Mouse (Mus musculus) kidney, embryonic 15.5 days (tissue): ENCODE results near the gene Cebpa. TPM values are rescaled to one million over a fixed set of nuclear protein-coding genes. Genes with fewer than 3 reads are reported as not detected.
A peak's percentile ranks its signal among the peaks of the same experiment; 100 is the strongest.

ENCODE experiments used
- ATAC-seq: fragments of 200-750 bp; cut with Nextera tagmentation; replicated peaks from 2 replicates; pipeline ENCODE4 v1.8.0; 2017; ENCODE audit warnings: moderate TSS enrichment; ENCODE audit not compliant: low FRiP score
- H3K27ac ChIP-seq: fragments of 300-500 bp; sonication (generic); 2 replicates; pipeline ENCODE4 v1.5.1; 2015; ENCODE audit warnings: mild to moderate bottlenecking, inconsistent platforms
- H3K27me3 ChIP-seq: fragments of 300-500 bp; sonication (generic); 2 replicates; pipeline ENCODE4 v1.6.1; 2015; ENCODE audit warnings: inconsistent platforms
- H3K36me3 ChIP-seq: fragments of 300-500 bp; sonication (generic); 2 replicates; pipeline ENCODE4 v1.6.1; 2015; ENCODE audit warnings: inconsistent platforms
- H3K4me1 ChIP-seq: fragments of 300-500 bp; sonication (generic); 2 replicates; pipeline ENCODE4 v1.6.1; 2015; ENCODE audit warnings: inconsistent platforms
- H3K4me2 ChIP-seq: fragments of 300-500 bp; sonication (generic); 2 replicates; pipeline ENCODE4 v1.6.1; 2015; ENCODE audit warnings: moderate library complexity, mild to moderate bottlenecking, inconsistent platforms
- H3K4me3 ChIP-seq: fragments of 300-500 bp; sonication (generic); replicated peaks from 2 replicates; pipeline ENCODE4 v1.5.1; 2015; ENCODE audit warnings: mild to moderate bottlenecking, inconsistent platforms
- H3K9ac ChIP-seq: fragments of 300-500 bp; sonication (generic); 2 replicates; pipeline ENCODE4 v1.6.1; 2015; ENCODE audit warnings: mild to moderate bottlenecking, inconsistent platforms
- H3K9me3 ChIP-seq: fragments of 300-500 bp; sonication (generic); replicated peaks from 2 replicates; pipeline ENCODE4 v1.6.1; 2016; ENCODE audit warnings: inconsistent platforms
- WGBS: fragments of 180-500 bp; shearing (Covaris S2); methylation state at CpG from one replicate; pipeline ENCODE4 v1.1.7; 2015; ENCODE audit warnings: mixed read lengths; 5-methylcytosine and 5-hydroxymethylcytosine counted together
- polyA plus RNA-seq: library from polyadenylated mRNA; unstranded; fragments of >200 nt; fragmentation: Nextera tagmentation; extraction: Ambion mirVana; gene quantifications from 2 replicates; pipeline ENCODE4 v1.2.1, GENCODE M21; 2015

Gene Cebpa
- polyA plus RNA-seq, 1 experiment from 2014 or later, result 1.3 TPM

GRCm38 (mm10) chr7:35134621-35135020 lies 15.5 kb downstream of the Cebpa start:
- 29% methylated on average over 5 of the region's 5 CpGs for WGBS
- no peak for ATAC-seq

DNA sequence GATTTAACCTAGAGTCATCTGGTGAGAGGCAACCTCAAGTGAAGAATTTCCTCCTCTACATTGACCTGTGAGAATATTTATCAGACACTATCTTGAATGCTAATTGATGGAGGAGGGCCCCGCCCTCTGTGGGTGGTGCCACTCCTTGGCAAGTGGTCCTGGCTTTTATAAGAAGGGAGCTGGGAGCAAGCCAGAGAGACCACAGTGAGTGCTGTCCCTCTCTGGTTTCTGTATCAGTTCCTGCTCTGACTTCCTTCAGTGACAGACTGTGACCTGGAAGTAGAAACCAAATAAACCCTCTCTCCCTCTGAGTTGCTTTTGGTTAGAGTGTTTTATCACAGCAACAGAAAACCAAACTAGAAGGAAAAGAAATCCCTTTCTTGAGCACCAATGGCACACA lies 18.4 kb downstream of the Cebpa start:
- ATAC-seq, result no peak
- no peak overlapping the region for H3K27ac ChIP-seq

More at GRCm38 (mm10) chr7:35134621-35135020, 15.5 kb downstream of the Cebpa start:
- no peak overlapping the region for H3K9ac ChIP-seq
- H3K27ac ChIP-seq, result no peak overlapping the region
- peaks cover 14% of the 10 kb centered on the region; the same call in 1 of the 2 replicates for H3K27me3 ChIP-seq
- 0 out of 2 replicates have a peak, but pooled peaks cover 6% of the 10 kb centered on the region for H3K4me1 ChIP-seq
- H3K4me3 ChIP-seq, result no peak overlapping the region
- no peak overlapping the region for H3K4me2 ChIP-seq
- no peaks in the 10 kb centered on the region for H3K36me3 ChIP-seq
- no peaks in the 10 kb centered on the region for H3K9me3 ChIP-seq

DNA sequence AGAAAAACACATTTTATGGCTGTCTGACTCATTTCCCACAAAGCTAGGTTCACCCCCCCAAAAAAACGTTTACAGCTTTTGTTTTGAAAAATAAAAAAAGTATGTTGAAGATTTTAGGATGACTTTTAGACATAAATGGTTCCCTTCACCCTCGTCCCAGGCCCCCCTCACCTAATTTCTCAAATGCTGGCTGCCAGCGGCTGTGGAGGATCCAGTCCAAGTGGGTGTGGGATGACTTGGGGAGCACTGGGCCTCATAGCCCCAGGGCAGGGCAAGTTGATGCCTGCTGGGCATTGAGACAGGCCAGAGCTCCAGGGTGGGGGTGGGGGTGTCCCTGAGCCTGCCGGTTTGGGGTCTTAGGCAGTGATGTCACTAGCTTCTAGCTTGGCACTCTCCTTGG lies 19.4 kb downstream of the Cebpa start:
- ATAC-seq, result no peak
- Histone ChIP-seq H3K9ac (no peak overlapping the region), H3K36me3 (no peaks in the 10 kb centered on the region), H3K4me3 (no peak overlapping the region), H3K27ac (no peak overlapping the region), H3K27me3 (peaks cover 10% of the 10 kb centered on the region; the same call in 1 of the 2 replicates), H3K9me3 (no peaks in the 10 kb centered on the region), H3K4me2 (no peak overlapping the region), H3K4me1 (peaks cover 24% of the 10 kb centered on the region)
- WGBS, result 61% methylated on average over 4 of the region's 4 CpGs

More for the DNA sequence above, 18.4 kb downstream of the Cebpa start:
- Histone ChIP-seq H3K27me3 (peaks cover 10% of the 10 kb centered on the region; the same call in 1 of the 2 replicates), H3K9me3 (no peaks in the 10 kb centered on the region), H3K4me3 (no peak overlapping the region), H3K4me2 (no peak overlapping the region), H3K9ac (no peak overlapping the region), H3K4me1 (peaks cover 23% of the 10 kb centered on the region), H3K36me3 (no peaks in the 10 kb centered on the region)
- 84% methylated on average over 1 of the region's 1 CpGs for whole genome bisulfite sequencing

DNA sequence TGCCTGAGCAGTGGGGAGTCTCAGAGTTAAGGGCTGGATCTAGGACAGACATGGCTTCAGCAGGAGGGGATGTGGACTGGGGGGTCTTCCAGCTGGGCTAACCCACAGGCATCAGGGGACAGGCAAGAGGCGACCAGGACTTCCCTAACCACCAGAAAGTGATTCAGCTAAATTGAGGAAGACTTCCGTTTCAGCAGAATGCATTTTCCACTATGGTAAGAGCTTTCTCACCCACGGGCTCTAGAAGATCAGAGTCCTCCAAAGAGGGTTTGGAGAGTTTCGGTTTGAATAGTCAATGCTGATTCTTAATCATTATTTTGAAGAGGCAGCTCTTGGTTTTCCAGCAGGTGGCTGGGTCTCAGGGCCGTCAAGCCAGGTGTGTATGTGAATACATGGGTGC lies 20.8 kb downstream of the Cebpa start:
- Histone ChIP-seq H3K4me3 (no peak overlapping the region), H3K27ac (no peak overlapping the region), H3K4me1 (peaks cover 32% of the 10 kb centered on the region), H3K27me3 (peaks cover 7% of the 10 kb centered on the region; the same call in 1 of the 2 replicates), H3K9me3 (no peaks in the 10 kb centered on the region), H3K9ac (no peak overlapping the region), H3K4me2 (no peak overlapping the region), H3K36me3 (no peaks in the 10 kb centered on the region)
- ATAC-seq, result no peak
- 90% methylated on average over 5 of the region's 5 CpGs for WGBS

DNA sequence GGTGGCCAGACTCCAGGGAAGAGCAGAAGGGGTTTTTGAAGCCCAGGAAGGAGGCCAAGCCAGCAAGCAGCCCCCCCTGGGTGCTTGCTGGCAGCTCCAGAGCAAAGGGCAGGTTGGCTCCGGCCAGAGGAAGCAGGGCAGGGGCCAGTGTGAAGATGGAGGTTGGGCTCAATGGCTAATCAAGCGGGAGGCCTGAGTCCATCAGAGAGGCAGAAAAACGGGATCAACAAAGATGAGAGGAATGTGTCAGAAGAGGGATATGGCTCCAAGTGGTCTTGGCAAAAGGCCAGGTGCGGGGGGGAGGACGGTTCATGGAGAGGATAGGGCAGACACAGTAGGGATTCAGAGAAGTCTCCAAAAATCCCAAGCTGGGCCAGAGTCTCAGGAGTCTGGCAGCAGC lies 22.4 kb downstream of the Cebpa start:
- H3K4me2 ChIP-seq, result no peak overlapping the region
- peaks cover 42% of the 10 kb centered on the region for H3K4me1 ChIP-seq
- no peak for ATAC-seq
- no peak overlapping the region for H3K4me3 ChIP-seq
- no peak overlapping the region for H3K27ac ChIP-seq
- 33% methylated on average over 5 of the region's 5 CpGs for WGBS
- H3K9ac ChIP-seq, result no peak overlapping the region
- no peaks in the 10 kb centered on the region for H3K9me3 ChIP-seq
- H3K36me3 ChIP-seq, result no peaks in the 10 kb centered on the region
- H3K27me3 ChIP-seq, result peaks cover 4% of the 10 kb centered on the region; the same call in 1 of the 2 replicates

DNA sequence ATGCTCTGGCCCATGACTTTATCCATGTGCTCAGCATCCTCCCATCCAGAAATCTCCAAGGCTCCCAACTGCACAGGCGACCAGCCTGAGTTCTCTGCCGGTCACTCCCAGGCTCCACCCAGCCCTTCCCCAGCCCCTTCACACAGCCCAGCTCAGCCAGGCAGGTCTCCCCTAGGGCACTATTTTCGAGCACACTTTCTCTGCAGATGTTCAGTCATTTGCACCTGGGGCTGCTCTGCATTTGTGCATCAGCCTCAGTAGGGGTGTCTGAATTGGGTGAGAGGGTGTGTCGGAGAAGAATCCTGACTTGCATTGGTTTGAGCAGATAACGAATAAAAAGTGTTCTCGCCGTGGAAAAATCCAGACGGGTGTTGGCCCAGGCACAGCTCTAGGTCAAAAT lies 23.4 kb downstream of the Cebpa start:
- H3K36me3 ChIP-seq, result no peaks in the 10 kb centered on the region
- no peak for ATAC-seq
- 77% methylated on average over 8 of the region's 8 CpGs for WGBS

DNA sequence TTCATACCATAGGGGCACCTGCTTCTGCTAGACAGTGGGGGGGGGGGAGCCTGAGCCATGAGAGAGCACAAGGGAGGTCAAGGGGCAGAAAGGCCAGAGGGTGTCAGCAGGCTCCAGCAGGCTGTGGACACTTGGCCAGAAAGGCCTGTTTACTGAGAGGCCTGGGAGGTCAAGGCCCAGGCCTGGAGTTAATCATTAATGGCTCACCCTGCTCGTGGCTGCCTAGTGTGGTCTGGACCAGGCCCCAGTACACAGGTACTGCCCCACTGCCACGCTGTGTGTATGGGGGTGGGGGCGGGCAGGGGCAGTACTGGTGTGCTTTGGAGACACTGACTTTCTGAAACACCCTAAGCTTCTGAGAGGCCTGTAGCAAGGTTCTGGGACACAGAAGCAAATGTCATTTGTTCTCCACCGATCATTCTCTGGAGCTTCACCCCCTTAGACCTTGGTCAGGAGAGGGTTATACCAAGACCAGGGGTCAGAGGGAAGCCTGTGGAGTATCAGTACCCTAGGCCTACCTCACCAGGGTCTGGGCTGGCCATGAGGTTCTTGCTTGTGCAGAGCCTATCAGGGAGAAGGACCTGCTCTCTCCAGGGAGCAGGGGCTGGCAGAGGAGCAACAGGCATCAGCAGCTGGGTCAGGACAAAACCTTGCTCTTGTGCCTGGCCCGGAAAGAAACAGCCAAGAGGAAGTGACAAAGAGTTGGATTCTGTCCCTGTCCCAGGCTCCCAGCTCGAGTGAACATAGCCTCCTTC lies 24.9 kb downstream of the Cebpa start:
- Histone ChIP-seq H3K4me3 (no peak overlapping the region), H3K4me2 (no peak overlapping the region), H3K36me3 (no peaks in the 10 kb centered on the region), H3K27me3 (no peaks in the 10 kb centered on the region), H3K27ac (no peak overlapping the region), H3K4me1 (peaks cover 45% of the 10 kb centered on the region), H3K9me3 (no peaks in the 10 kb centered on the region), H3K9ac (no peak overlapping the region)
- peak; percentile 81 for ATAC-seq
- 59% methylated on average over 6 of the region's 6 CpGs for WGBS

More for the DNA sequence above, 23.4 kb downstream of the Cebpa start:
- Histone ChIP-seq H3K27me3 (no peaks in the 10 kb centered on the region), H3K27ac (no peak overlapping the region), H3K4me3 (no peak overlapping the region), H3K4me1 (peaks cover 45% of the 10 kb centered on the region), H3K9me3 (no peaks in the 10 kb centered on the region), H3K9ac (no peak overlapping the region), H3K4me2 (no peak overlapping the region)

DNA sequence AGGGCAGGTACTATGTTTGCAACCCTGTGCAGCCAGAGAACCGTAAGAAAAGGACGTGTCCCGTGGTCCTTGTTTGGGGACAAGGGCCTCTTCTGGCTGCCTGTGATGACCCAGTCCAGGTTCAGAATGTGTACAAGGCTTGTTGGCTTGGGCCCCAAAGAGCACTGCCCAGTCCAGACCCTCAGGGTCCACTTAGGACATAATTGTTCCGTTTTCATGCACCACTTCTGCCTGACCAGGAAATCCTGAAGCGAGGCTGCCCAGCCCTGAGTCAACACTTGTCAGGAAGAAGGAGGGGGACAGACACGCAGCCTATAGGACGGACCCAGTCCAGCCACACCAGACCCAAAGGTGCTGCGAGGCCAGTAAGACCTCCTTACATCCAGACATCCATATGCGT lies 26.0 kb downstream of the Cebpa start:
- Histone ChIP-seq H3K27ac (peak overlapping the region; percentile 71), H3K4me1 (peaks cover 54% of the 10 kb centered on the region), H3K27me3 (no peaks in the 10 kb centered on the region), H3K4me2 (no peak overlapping the region), H3K4me3 (no peak overlapping the region), H3K9me3 (no peaks in the 10 kb centered on the region), H3K36me3 (no peaks in the 10 kb centered on the region), H3K9ac (no peak overlapping the region)
- no peak for ATAC-seq
- WGBS, result 71% methylated on average over 9 of the region's 9 CpGs

DNA sequence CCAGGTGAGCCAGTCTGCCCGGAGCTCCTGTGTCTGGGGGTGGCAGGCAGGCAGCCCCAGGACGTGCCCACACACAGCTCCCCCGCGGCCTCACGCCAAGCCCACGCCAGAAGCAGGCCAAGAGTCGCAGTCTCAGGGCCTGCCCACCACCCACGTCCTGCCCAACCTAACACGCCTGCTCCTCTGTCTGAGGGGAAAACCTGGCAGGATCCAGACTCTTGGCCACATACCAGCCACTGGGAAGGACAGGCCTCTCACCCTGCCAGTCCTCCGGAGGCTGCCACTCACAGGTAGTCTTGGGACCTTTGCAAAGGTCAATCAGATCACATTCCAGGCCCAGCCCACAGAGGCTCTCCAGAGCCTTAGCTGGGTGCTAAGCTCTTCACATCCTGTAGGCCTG lies 27.2 kb downstream of the Cebpa start:
- H3K9ac ChIP-seq, result no peak overlapping the region
- 70% methylated on average over 10 of the region's 10 CpGs for WGBS
- peaks cover 49% of the 10 kb centered on the region for H3K4me1 ChIP-seq

GRCm38 (mm10) chr7:35149616-35150433 lies 30.7 kb downstream of the Cebpa start:
- Histone ChIP-seq H3K4me2 (no peak overlapping the region), H3K4me3 (no peak overlapping the region), H3K4me1 (peaks cover 26% of the 10 kb centered on the region), H3K27ac (no peak overlapping the region), H3K9ac (no peak overlapping the region), H3K36me3 (no peaks in the 10 kb centered on the region), H3K27me3 (no peaks in the 10 kb centered on the region), H3K9me3 (no peaks in the 10 kb centered on the region)
- 48% methylated on average over 15 of the region's 15 CpGs for WGBS
- no peak; the same call in 1 of the 2 replicates for ATAC-seq

More for the DNA sequence above, 27.2 kb downstream of the Cebpa start:
- Histone ChIP-seq H3K9me3 (no peaks in the 10 kb centered on the region), H3K27ac (no peak overlapping the region), H3K27me3 (no peaks in the 10 kb centered on the region), H3K4me3 (no peak overlapping the region), H3K4me2 (no peak overlapping the region), H3K36me3 (no peaks in the 10 kb centered on the region)
- no peak for ATAC-seq

- WGBS, result 76% methylated on average over 5 of the region's 5 CpGs
- peaks cover 18% of the 10 kb centered on the region for H3K4me1 ChIP-seq
- H3K4me2 ChIP-seq, result no peak overlapping the region
- no peak overlapping the region for H3K4me3 ChIP-seq
- no peaks in the 10 kb centered on the region for H3K36me3 ChIP-seq
- H3K27ac ChIP-seq, result no peak overlapping the region
- no peaks in the 10 kb centered on the region for H3K9me3 ChIP-seq
- no peak for ATAC-seq
- no peaks in the 10 kb centered on the region for H3K27me3 ChIP-seq
- H3K9ac ChIP-seq, result no peak overlapping the region
Measured at GRCm38 (mm10) chr7:35150860-35151259, 31.8 kb downstream of the Cebpa start.

- ATAC-seq, result no peak
- Histone ChIP-seq H3K36me3 (no peaks in the 10 kb centered on the region), H3K4me1 (peaks cover 5% of the 10 kb centered on the region), H3K4me3 (no peak overlapping the region), H3K9me3 (no peaks in the 10 kb centered on the region), H3K9ac (no peak overlapping the region), H3K4me2 (no peak overlapping the region), H3K27ac (no peak overlapping the region), H3K27me3 (no peaks in the 10 kb centered on the region)
- WGBS, result 81% methylated on average over 12 of the region's 12 CpGs
Measured at GRCm38 (mm10) chr7:35154449-35154848, 35.4 kb downstream of the Cebpa start.
